Mouse (Mus musculus): ENCODE results near the gene Klk5. TPM values are rescaled to one million over a fixed set of nuclear protein-coding genes. Genes with fewer than 3 reads are reported as not detected.

Gene Klk5
- polyA plus RNA-seq (2015; fragmentation: Illumina TruSeq; extraction: RNeasy Lipid Tissue Mini Kit (QIAGEN cat#74804); ENCODE audit: low read depth, low replicate concordance) = not detected

DNA sequence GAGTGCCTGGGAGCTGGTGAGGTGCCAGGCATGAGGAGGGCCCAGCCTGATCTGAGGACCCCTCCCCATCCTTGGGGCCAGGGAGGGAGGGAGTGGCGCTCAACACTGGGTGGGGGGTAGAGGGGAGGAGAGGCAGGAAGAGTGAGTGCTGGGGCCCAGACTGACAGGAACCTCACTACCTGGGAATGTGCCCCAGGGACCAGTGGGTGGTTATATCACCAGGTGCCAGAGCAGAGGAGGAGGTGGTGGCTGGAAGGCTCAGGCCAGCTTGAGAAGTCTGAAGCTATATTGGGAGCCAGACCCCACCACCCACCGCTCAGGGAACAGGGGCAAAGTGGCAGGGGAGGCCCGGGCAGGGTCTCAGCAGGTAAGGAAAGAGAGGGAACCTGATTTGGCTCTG lies at the start of gene Klk5:
Gene Klk5 (plus strand): TSS at position 271 of the 400 bp plus-strand sequence.

DNA sequence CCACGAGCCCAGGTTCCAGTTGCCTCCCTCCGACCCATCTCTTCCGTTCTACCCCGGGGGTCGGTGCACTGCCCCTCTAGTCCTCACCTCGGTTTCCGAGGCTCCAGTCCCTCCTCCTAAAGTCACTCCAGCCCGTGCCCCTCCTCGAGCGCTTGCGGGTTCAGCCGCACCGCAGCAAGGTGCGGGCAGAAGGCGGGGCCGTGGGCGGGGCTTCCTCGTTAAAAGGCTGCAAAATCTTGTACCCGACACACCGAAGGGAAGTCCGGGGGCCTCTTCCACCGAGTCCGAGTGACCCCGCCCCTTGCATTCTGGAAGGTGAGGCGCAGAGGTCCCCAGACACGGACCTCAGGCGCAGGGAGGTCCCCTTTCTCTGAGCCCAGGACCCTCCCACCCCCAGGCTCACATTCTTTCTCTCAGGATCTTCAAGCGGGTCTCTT lies 44.4 kb upstream of the Klk5 start, which contains the start of gene Klk8:
Gene Klk8 (plus strand): TSS at position 245 of the 437 bp plus-strand sequence.

DNA sequence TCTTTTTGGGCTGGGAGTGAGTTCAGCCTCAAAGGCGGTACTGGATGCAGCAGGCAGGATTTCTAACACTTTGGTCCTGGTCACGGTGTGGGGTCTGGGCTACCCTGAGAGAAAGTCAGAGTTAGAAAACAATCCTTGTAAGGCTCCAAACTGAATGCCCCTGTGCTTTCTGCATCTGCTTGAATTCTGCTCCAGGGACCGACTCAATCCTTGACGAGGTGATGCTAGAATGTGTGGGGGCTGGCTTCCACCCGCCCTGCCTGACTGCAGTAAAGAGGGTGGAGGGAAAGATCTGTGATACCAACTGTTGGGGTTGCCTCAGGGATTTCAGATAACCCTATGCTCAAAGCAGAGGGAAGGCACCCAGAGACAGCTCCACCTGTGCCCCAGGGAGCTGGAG lies 30.8 kb upstream of the Klk5 start, which contains the start of gene Klk7:
Gene Klk7 (plus strand): TSS at position 301 of the 400 bp plus-strand sequence.

DNA sequence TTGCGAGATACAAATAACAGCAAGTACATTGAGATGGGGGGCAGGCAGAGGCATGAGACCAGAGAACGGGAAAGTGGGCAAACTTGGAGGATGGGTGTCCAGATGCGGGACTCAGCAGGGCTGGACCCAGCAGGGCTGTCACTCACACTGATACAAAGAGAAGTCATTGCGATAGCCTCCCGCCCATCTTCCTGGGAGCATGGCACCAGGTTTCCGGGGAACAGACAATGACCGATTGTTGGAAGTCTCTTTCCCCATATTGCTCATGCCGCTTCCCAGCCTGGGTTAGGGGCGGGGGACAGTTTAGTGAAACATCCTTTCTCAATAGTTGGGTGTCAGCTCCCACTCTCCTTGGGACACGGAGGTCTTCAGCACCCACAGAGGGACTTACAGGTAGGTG lies 17.6 kb upstream of the Klk5 start, which contains the start of gene Klk6:
Gene Klk6 (plus strand): TSS at position 301 of the 400 bp plus-strand sequence.

GRCm38 (mm10) chr7:43880912-43881311 lies 39.1 kb downstream of the Klk5 start, which contains the start of gene Klk4:
Gene Klk4, plus strand, starts transcription at chr7:43881160.

Other genes starting within 250 kb of the Klk5 start
- gene Zfp819, start 234.8 kb upstream of the Klk5 start, polyA plus RNA-seq (2015; fragmentation: Illumina TruSeq; extraction: RNeasy Lipid Tissue Mini Kit (QIAGEN cat#74804); ENCODE audit: low read depth, low replicate concordance) = not detected
- not detected for gene Ceacam18, start 207.3 kb upstream of the Klk5 start, polyA plus RNA-seq (2015; fragmentation: Illumina TruSeq; extraction: RNeasy Lipid Tissue Mini Kit (QIAGEN cat#74804); ENCODE audit: low read depth, low replicate concordance)
- gene Siglece, start 181.8 kb upstream of the Klk5 start, polyA plus RNA-seq (2015; fragmentation: Illumina TruSeq; extraction: RNeasy Lipid Tissue Mini Kit (QIAGEN cat#74804); ENCODE audit: low read depth, low replicate concordance) = 1.4 TPM
- 6.3 TPM for gene Ctu1, start 170.0 kb upstream of the Klk5 start, polyA plus RNA-seq (2015; fragmentation: Illumina TruSeq; extraction: RNeasy Lipid Tissue Mini Kit (QIAGEN cat#74804); ENCODE audit: low read depth, low replicate concordance)
- not detected for gene Klk14, start 151.6 kb upstream of the Klk5 start, polyA plus RNA-seq (2015; fragmentation: Illumina TruSeq; extraction: RNeasy Lipid Tissue Mini Kit (QIAGEN cat#74804); ENCODE audit: low read depth, low replicate concordance)
- not detected for gene Klk13, start 129.4 kb upstream of the Klk5 start, polyA plus RNA-seq (2015; fragmentation: Illumina TruSeq; extraction: RNeasy Lipid Tissue Mini Kit (QIAGEN cat#74804); ENCODE audit: low read depth, low replicate concordance)
- gene Klk12, start 73.1 kb upstream of the Klk5 start, polyA plus RNA-seq (2015; fragmentation: Illumina TruSeq; extraction: RNeasy Lipid Tissue Mini Kit (QIAGEN cat#74804); ENCODE audit: low read depth, low replicate concordance) = not detected
- gene Klk11, start 67.4 kb upstream of the Klk5 start, polyA plus RNA-seq (2015; fragmentation: Illumina TruSeq; extraction: RNeasy Lipid Tissue Mini Kit (QIAGEN cat#74804); ENCODE audit: low read depth, low replicate concordance) = not detected
- not detected for gene Klk10, start 60.9 kb upstream of the Klk5 start, polyA plus RNA-seq (2015; fragmentation: Illumina TruSeq; extraction: RNeasy Lipid Tissue Mini Kit (QIAGEN cat#74804); ENCODE audit: low read depth, low replicate concordance)
- not detected for gene Klk9, start 50.1 kb upstream of the Klk5 start, polyA plus RNA-seq (2015; fragmentation: Illumina TruSeq; extraction: RNeasy Lipid Tissue Mini Kit (QIAGEN cat#74804); ENCODE audit: low read depth, low replicate concordance)
- gene Klk8, start 44.4 kb upstream of the Klk5 start, polyA plus RNA-seq (2015; fragmentation: Illumina TruSeq; extraction: RNeasy Lipid Tissue Mini Kit (QIAGEN cat#74804); ENCODE audit: low read depth, low replicate concordance) = 7.5 TPM
- not detected for gene Klk7, start 30.7 kb upstream of the Klk5 start, polyA plus RNA-seq (2015; fragmentation: Illumina TruSeq; extraction: RNeasy Lipid Tissue Mini Kit (QIAGEN cat#74804); ENCODE audit: low read depth, low replicate concordance)
- 13.7 TPM for gene Klk6, start 17.5 kb upstream of the Klk5 start, polyA plus RNA-seq (2015; fragmentation: Illumina TruSeq; extraction: RNeasy Lipid Tissue Mini Kit (QIAGEN cat#74804); ENCODE audit: low read depth, low replicate concordance)
- gene Klk4, start 39.2 kb downstream of the Klk5 start, polyA plus RNA-seq (2015; fragmentation: Illumina TruSeq; extraction: RNeasy Lipid Tissue Mini Kit (QIAGEN cat#74804); ENCODE audit: low read depth, low replicate concordance) = not detected
- gene Klk15, start 91.8 kb downstream of the Klk5 start, polyA plus RNA-seq (2015; fragmentation: Illumina TruSeq; extraction: RNeasy Lipid Tissue Mini Kit (QIAGEN cat#74804); ENCODE audit: low read depth, low replicate concordance) = not detected
- gene Klk1b8, start 108.7 kb downstream of the Klk5 start, polyA plus RNA-seq (2015; fragmentation: Illumina TruSeq; extraction: RNeasy Lipid Tissue Mini Kit (QIAGEN cat#74804); ENCODE audit: low read depth, low replicate concordance) = not detected
- gene Klk1b1, start 124.8 kb downstream of the Klk5 start, polyA plus RNA-seq (2015; fragmentation: Illumina TruSeq; extraction: RNeasy Lipid Tissue Mini Kit (QIAGEN cat#74804); ENCODE audit: low read depth, low replicate concordance) = not detected
- gene Klk1b9, start 134.1 kb downstream of the Klk5 start, polyA plus RNA-seq (2015; fragmentation: Illumina TruSeq; extraction: RNeasy Lipid Tissue Mini Kit (QIAGEN cat#74804); ENCODE audit: low read depth, low replicate concordance) = not detected
- not detected for gene Klk1b11, start 153.9 kb downstream of the Klk5 start, polyA plus RNA-seq (2015; fragmentation: Illumina TruSeq; extraction: RNeasy Lipid Tissue Mini Kit (QIAGEN cat#74804); ENCODE audit: low read depth, low replicate concordance)
- not detected for gene Klk1b26, start 170.2 kb downstream of the Klk5 start, polyA plus RNA-seq (2015; fragmentation: Illumina TruSeq; extraction: RNeasy Lipid Tissue Mini Kit (QIAGEN cat#74804); ENCODE audit: low read depth, low replicate concordance)
- not detected for gene Klk1b27, start 210.3 kb downstream of the Klk5 start, polyA plus RNA-seq (2015; fragmentation: Illumina TruSeq; extraction: RNeasy Lipid Tissue Mini Kit (QIAGEN cat#74804); ENCODE audit: low read depth, low replicate concordance)